In genomic region chr11:78261380-78262352, GRCm38 (mm10) we compare ENCODE assay signal across 7 mouse cellular contexts. TPM values are rescaled to one million over a fixed set of nuclear protein-coding genes. Genes with fewer than 3 reads are reported as not detected.
DNase-seq lines count a peak whose midpoint lies in the region; ATAC-seq and TF ChIP-seq lines count a peak whose summit lies in the region.

TSS of gene 2610507B11Rik (plus strand) at chr11:78261752.

- no peaks in the 10 kb centered on the region for H3K9me3 ChIP-seq in intestine, postnatal 0 days (ENCODE audit: control insufficient read depth)
- H3K9me3 ChIP-seq in midbrain, embryonic 12.5 days: no peaks in the 10 kb centered on the region

- H3K9ac ChIP-seq in intestine, postnatal 0 days (ENCODE audit: low read depth, low read length): peak within 1 kb of the TSS; percentile 76
- peak within 1 kb of the TSS; percentile 83 for H3K9ac ChIP-seq in midbrain, embryonic 12.5 days (replicated peaks)

- ATAC-seq in intestine, postnatal 0 days: peak; percentile 95
- peak; percentile 95 for ATAC-seq in midbrain, embryonic 12.5 days (ENCODE audit: low FRiP score, low read depth)

- peak; percentile 90 for DNase-seq in adrenal gland, adult 8-10 months
- DNase-seq in embryo, embryonic 9.5 days (ENCODE audit: extremely low spot score): peak; percentile 95
- no peak for DNase-seq in gonadal fat pad, adult 2 months (ENCODE audit: low read depth)
- DNase-seq in left cerebral cortex, postnatal 4 days: peak; percentile 97

- TF ChIP-seq CTCF in intestine, postnatal 0 days (IDR thresholded peaks at IDR 0.05; ENCODE audit: low read depth): peak; percentile 46
- TF ChIP-seq CTCF in small intestine, adult 2 months (IDR thresholded peaks at IDR 0.05; ENCODE audit: extremely low read depth, insufficient read length, insufficient replicate concordance, low read depth, low read length): no peak

- H3K27me3 ChIP-seq in intestine, postnatal 0 days (replicated peaks; ENCODE audit: control insufficient read depth, insufficient read depth, low read length): no peaks in the 10 kb centered on the region
- peaks cover 11% of the 10 kb centered on the region for H3K27me3 ChIP-seq in midbrain, embryonic 12.5 days
- no peaks in the 10 kb centered on the region for H3K27me3 ChIP-seq in small intestine, adult 2 months (ENCODE audit: control insufficient read depth, insufficient read depth, low read length)

- peak within 1 kb of the TSS; percentile 96 for H3K4me3 ChIP-seq in intestine, postnatal 0 days (ENCODE audit: low read depth, low read length)
- peak within 1 kb of the TSS; percentile 78 for H3K4me3 ChIP-seq in midbrain, embryonic 12.5 days
- peak within 1 kb of the TSS; percentile 90 for H3K4me3 ChIP-seq in small intestine, adult 2 months (ENCODE audit: low read depth, low read length)

- no peaks in the 10 kb centered on the region for H3K4me1 ChIP-seq in intestine, postnatal 0 days (replicated peaks; ENCODE audit: control insufficient read depth, insufficient read depth, low read length)
- H3K4me1 ChIP-seq in midbrain, embryonic 12.5 days: peaks cover 5% of the 10 kb centered on the region
- peaks cover 6% of the 10 kb centered on the region; the same call in 1 of the 2 replicates for H3K4me1 ChIP-seq in small intestine, adult 2 months (ENCODE audit: control insufficient read depth, insufficient read depth, insufficient read length, low read length)

- intact Hi-C loops in left cerebral cortex, postnatal 4 days (cut with DNase I): no loop called here

- H3K27ac ChIP-seq in intestine, postnatal 0 days (ENCODE audit: low read depth, low read length): peak within 1 kb of the TSS; percentile 81
- H3K27ac ChIP-seq in midbrain, embryonic 12.5 days (replicated peaks): peak within 1 kb of the TSS; percentile 84
- H3K27ac ChIP-seq in small intestine, adult 2 months (ENCODE audit: insufficient read depth, low read depth, low read length): peak within 1 kb of the TSS; percentile 65

- H3K36me3 ChIP-seq in intestine, postnatal 0 days (ENCODE audit: control insufficient read depth, insufficient read depth): peaks cover 32% of the 10 kb centered on the region
- H3K36me3 ChIP-seq in midbrain, embryonic 12.5 days: peaks cover 30% of the 10 kb centered on the region
- H3K36me3 ChIP-seq in small intestine, adult 2 months (ENCODE audit: control insufficient read depth, insufficient read depth, low read length): peaks cover 28% of the 10 kb centered on the region

- under 1% methylated on average over 102 of the region's 115 CpGs for WGBS in intestine, postnatal 0 days
- WGBS in midbrain, embryonic 12.5 days: under 1% methylated on average over 99 of the region's 115 CpGs
- WGBS in small intestine, adult 2 months: 1% methylated on average over 114 of the region's 115 CpGs

- TF ChIP-seq POLR2A in small intestine, adult 2 months (IDR thresholded peaks at IDR 0.05; ENCODE audit: low read depth, low read length): peak; percentile 73

- peak within 1 kb of the TSS; percentile 82 for H3K4me2 ChIP-seq in intestine, postnatal 0 days (replicated peaks; ENCODE audit: low read depth)
- peak within 1 kb of the TSS; percentile 80 for H3K4me2 ChIP-seq in midbrain, embryonic 12.5 days (replicated peaks)

RNA-seq across cellular contexts. Expression of gene 2610507B11Rik, which starts in this region (rescaled TPM):
- 100 to 1,000 TPM; 178 to 198 (median 188) TPM for total RNA-seq in adrenal gland, adult 8-10 months (2022)
- 99.8 and 106 TPM in 2 replicates for polyA plus RNA-seq in gonadal fat pad, adult 2 months (2012; rRNA removed)
- 49.9 and 54.9 TPM in 2 replicates for polyA plus RNA-seq in intestine, postnatal 0 days (2015; fragmentation: Nextera tagmentation; extraction: Ambion mirVana)
- 100 to 1,000 TPM; 111 to 113 TPM for total RNA-seq in left cerebral cortex, postnatal 4 days (2021)
- polyA plus RNA-seq in midbrain, embryonic 12.5 days (2016; fragmentation: Nextera tagmentation; extraction: Ambion mirVana): 79.0 and 80.0 TPM in 2 replicates
- polyA plus RNA-seq in small intestine, adult 2 months (2012; rRNA removed): 38.2 and 51.7 TPM in 2 replicates
